Mouse (Mus musculus) embryonic facial prominence, embryonic 11.5 days (tissue): ENCODE data around the gene Vrk2. TPM values are rescaled to one million over a fixed set of nuclear protein-coding genes. Genes with fewer than 3 reads are reported as not detected.

Source experiments
- ATAC-seq: fragments of 200-750 bp; cut with Nextera tagmentation; replicated peaks from 2 replicates; pipeline ENCODE4 v1.8.0; 2017; ENCODE audit warnings: low read depth; ENCODE audit not compliant: insufficient number of reproducible peaks, low FRiP score, low TSS enrichment
- DNase-seq: peaks from one replicate; pipeline ENCODE4 v3.0.0-alpha.2; 2015; ENCODE audit warnings: low spot score
- H3K27ac ChIP-seq: fragments of 300-500 bp; sonication (generic); replicated peaks from 2 replicates; pipeline ENCODE4 v1.5.1; 2014; ENCODE audit warnings: mild to moderate bottlenecking, low read depth, low read length, control low read depth
- H3K27me3 ChIP-seq: fragments of 300-500 bp; sonication (generic); 2 replicates; pipeline ENCODE4 v1.6.1; 2014; ENCODE audit warnings: mild to moderate bottlenecking, low read length, moderate library complexity, mixed read lengths; ENCODE audit not compliant: control insufficient read depth, insufficient read depth
- H3K36me3 ChIP-seq: fragments of 300-500 bp; sonication (generic); replicated peaks from 2 replicates; pipeline ENCODE4 v1.6.1; 2014; ENCODE audit warnings: low read depth, mild to moderate bottlenecking, low read length, moderate library complexity, mixed read lengths; ENCODE audit not compliant: control insufficient read depth, insufficient read depth
- H3K4me1 ChIP-seq: fragments of 300-500 bp; sonication (generic); 2 replicates; pipeline ENCODE4 v1.6.1; 2014; ENCODE audit warnings: low read length, mixed read lengths; ENCODE audit not compliant: control insufficient read depth, insufficient read depth
- H3K4me2 ChIP-seq: fragments of 300-500 bp; sonication (generic); 2 replicates; pipeline ENCODE4 v1.6.1; 2014; ENCODE audit warnings: low read depth, mild to moderate bottlenecking, control low read depth, low read length, moderate library complexity
- H3K4me3 ChIP-seq: fragments of 300-500 bp; sonication (generic); 2 replicates; pipeline ENCODE4 v1.5.1; 2014; ENCODE audit warnings: low read depth, low read length, control low read depth
- H3K9ac ChIP-seq: fragments of 300-500 bp; sonication (generic); replicated peaks from 2 replicates; pipeline ENCODE4 v1.6.1; 2014; ENCODE audit warnings: mild to moderate bottlenecking, control low read depth, low read length
- H3K9me3 ChIP-seq: fragments of 300-500 bp; sonication (generic); replicated peaks from 2 replicates; pipeline ENCODE4 v1.6.1; 2016; ENCODE audit warnings: mild to moderate bottlenecking, low read length, inconsistent platforms, mixed read lengths; ENCODE audit not compliant: control insufficient read depth
- WGBS: fragments of 180-500 bp; shearing (Covaris S2); extraction: QIAGEN DNeasy Blood & Tissue Kit; methylation state at CpG from one replicate; pipeline ENCODE4 v1.1.7; 2014; 5-methylcytosine and 5-hydroxymethylcytosine counted together
- polyA plus RNA-seq: library from polyadenylated mRNA; unstranded; fragments of >200 nt; fragmentation: Nextera tagmentation; extraction: Ambion mirVana; gene quantifications from 2 replicates; pipeline ENCODE4 v1.2.1, GENCODE M21; 2014

Gene Vrk2
- polyA plus RNA-seq, 1 experiment from 2014 or later = 35.1 TPM

DNA sequence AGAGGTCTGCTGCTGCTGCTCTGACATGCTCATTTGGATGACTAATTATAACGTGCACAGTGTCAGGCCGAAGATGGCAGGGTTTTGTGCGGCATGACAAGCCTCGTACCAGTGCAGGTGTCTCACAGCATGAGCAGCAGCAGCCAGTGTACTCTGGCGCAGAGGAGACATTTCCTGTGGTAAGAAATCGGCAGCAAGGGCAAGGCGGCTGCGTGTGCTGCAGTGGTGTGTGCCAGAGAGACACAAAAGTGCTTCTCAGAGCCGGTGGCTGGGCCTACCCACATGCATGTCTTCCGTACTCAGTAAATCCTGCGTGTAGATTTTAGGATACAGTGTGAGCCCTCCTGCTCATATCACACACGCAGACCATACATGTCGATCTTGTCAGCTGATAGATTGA, 156.0 kb downstream of the Vrk2 start:
- 86% methylated on average over 13 of the region's 13 CpGs for WGBS
- Histone ChIP-seq H3K4me2 (no peak overlapping the region), H3K9me3 (no peaks in the 10 kb centered on the region), H3K27ac (no peak overlapping the region), H3K4me1 (no peaks in the 10 kb centered on the region), H3K9ac (no peak overlapping the region), H3K36me3 (no peaks in the 10 kb centered on the region), H3K27me3 (no peaks in the 10 kb centered on the region), H3K4me3 (no peak overlapping the region)
- DNase-seq = no peak
- ATAC-seq = no peak

DNA sequence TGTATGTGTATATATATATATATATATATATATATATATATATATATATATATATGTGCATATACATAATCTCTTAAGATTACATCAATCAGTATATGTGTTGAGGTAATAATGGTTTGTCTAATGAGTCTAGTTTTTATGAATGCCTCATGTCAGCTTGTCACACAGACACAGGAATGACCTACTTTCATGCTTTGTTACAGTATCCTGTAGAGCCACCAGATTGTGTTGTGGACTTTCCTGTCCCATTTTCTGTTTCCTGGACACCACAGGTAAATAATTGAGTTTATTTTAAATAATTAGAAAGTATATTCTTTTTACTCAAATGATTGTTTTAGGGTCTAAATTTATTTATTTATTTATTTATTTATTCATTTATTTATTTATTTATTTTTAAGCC, 159.6 kb downstream of the Vrk2 start:
- no peak overlapping the region for H3K4me3 ChIP-seq
- no peak overlapping the region for H3K9ac ChIP-seq
- no peaks in the 10 kb centered on the region for H3K4me1 ChIP-seq
- H3K4me2 ChIP-seq = no peak overlapping the region
- DNase-seq (no peak), ATAC-seq (no peak)
- H3K27ac ChIP-seq = no peak overlapping the region
- H3K27me3 ChIP-seq = no peaks in the 10 kb centered on the region
- no peaks in the 10 kb centered on the region for H3K9me3 ChIP-seq
- H3K36me3 ChIP-seq = no peaks in the 10 kb centered on the region

DNA sequence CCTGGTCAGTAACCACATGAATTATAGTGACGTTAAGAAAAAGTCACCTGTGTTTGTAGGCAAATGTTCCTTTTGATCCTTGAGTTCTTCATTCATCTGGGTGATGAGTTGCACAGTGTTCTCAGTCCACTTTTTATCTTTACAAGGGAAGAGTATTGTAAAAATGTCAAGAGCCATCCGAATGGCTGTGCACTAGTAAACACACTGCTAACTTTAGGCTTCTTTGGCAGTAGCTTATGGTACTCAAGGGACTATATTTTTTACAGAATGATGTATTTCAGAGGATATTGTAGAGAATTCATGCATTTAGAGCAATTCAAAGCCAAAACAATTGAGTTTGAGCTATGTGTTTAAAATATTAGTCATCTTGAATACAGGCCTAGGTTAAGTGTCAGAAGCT, 172.3 kb downstream of the Vrk2 start:
- Histone ChIP-seq H3K4me1 (no peaks in the 10 kb centered on the region), H3K27ac (no peak overlapping the region), H3K9ac (no peak overlapping the region), H3K36me3 (no peaks in the 10 kb centered on the region), H3K9me3 (no peaks in the 10 kb centered on the region), H3K4me3 (no peak overlapping the region), H3K27me3 (no peaks in the 10 kb centered on the region), H3K4me2 (no peak overlapping the region)
- DNase-seq (no peak), ATAC-seq (no peak)
- 93% methylated on average over 2 of the region's 2 CpGs for WGBS

Other genes starting within 250 kb of the Vrk2 start
- gene Fancl, start 207.9 kb downstream of the Vrk2 start, polyA plus RNA-seq = 38.5 and 40.6 TPM in 2 replicates
- not detected in 2 replicates for gene Gm6899, start 758 bp downstream of the Vrk2 start, polyA plus RNA-seq